Mouse (Mus musculus) cortical plate, adult 2 months (tissue): ENCODE results near the gene Foxn3. TPM values are rescaled to one million over a fixed set of nuclear protein-coding genes. Genes with fewer than 3 reads are reported as not detected.

Source experiments
- H3K27ac ChIP-seq: fragments of 200-500 bp; 2 replicates; pipeline ENCODE4 v1.5.1; 2012; ENCODE audit warnings: low read length, control low read depth, inconsistent platforms; ENCODE audit not compliant: insufficient read depth
- H3K4me1 ChIP-seq: fragments of 200-500 bp; 2 replicates; pipeline ENCODE4 v1.6.1; 2011; ENCODE audit warnings: low read length; ENCODE audit not compliant: control insufficient read depth, insufficient read depth
- H3K4me3 ChIP-seq: fragments of 200-500 bp; 2 replicates; pipeline ENCODE4 v1.5.1; 2011; ENCODE audit warnings: mild to moderate bottlenecking, low read length, control low read depth; ENCODE audit not compliant: insufficient read depth
- CTCF ChIP-seq: fragments of 200-500 bp; IDR thresholded peaks from 2 replicates; pipeline ENCODE4 v1.5.1; 2011; ENCODE audit warnings: mild to moderate bottlenecking, control low read depth, low read length; ENCODE audit not compliant: insufficient read depth; ENCODE audit errors: extremely low read depth
- POLR2A ChIP-seq: fragments of 200-500 bp; IDR thresholded peaks from 2 replicates; pipeline ENCODE4 v1.6.1; 2011; ENCODE audit warnings: mild to moderate bottlenecking, low read length, control low read depth; ENCODE audit not compliant: insufficient read depth; ENCODE audit errors: extremely low read depth
- polyA plus RNA-seq: library from polyadenylated mRNA; depleted of rRNA; stranded (reverse); fragments of >200 nt; gene quantifications from 2 replicates; pipeline ENCODE4 v1.2.3, GENCODE M21; 2012

Foxn3 gene
- polyA plus RNA-seq, 1 experiment: 24.9 TPM

- TF ChIP-seq CTCF: no peak
- no peak for TF ChIP-seq POLR2A
- Histone ChIP-seq H3K27ac (no peak overlapping the region), H3K4me1 (no peaks in the 10 kb centered on the region), H3K4me3 (no peak overlapping the region)
Measured at GRCm38 (mm10) chr12:99548419-99548818, 15.0 kb downstream of the Foxn3 start.

- H3K27ac ChIP-seq: no peak overlapping the region
- no peaks in the 10 kb centered on the region for H3K4me1 ChIP-seq
- H3K4me3 ChIP-seq: no peak overlapping the region
- no peak for TF ChIP-seq CTCF
- no peak for TF ChIP-seq POLR2A
Measured at GRCm38 (mm10) chr12:99547295-99547694, 16.1 kb downstream of the Foxn3 start.

- no peak overlapping the region for H3K4me3 ChIP-seq
- H3K27ac ChIP-seq: no peak overlapping the region
- TF ChIP-seq CTCF (no peak), POLR2A (no peak)
- no peaks in the 10 kb centered on the region for H3K4me1 ChIP-seq
Measured at GRCm38 (mm10) chr12:99545270-99545770, 18.1 kb downstream of the Foxn3 start.

GRCm38 (mm10) chr12:99544262-99545128, 18.9 kb downstream of the Foxn3 start:
- TF ChIP-seq POLR2A (no peak), CTCF (no peak)
- no peak overlapping the region for H3K4me3 ChIP-seq

GRCm38 (mm10) chr12:99543421-99544195, 19.8 kb downstream of the Foxn3 start:
- no peak overlapping the region for H3K27ac ChIP-seq
- H3K4me3 ChIP-seq: no peak overlapping the region
- no peaks in the 10 kb centered on the region for H3K4me1 ChIP-seq
- TF ChIP-seq POLR2A (no peak), CTCF (no peak)

More at GRCm38 (mm10) chr12:99544262-99545128, 18.9 kb downstream of the Foxn3 start:
- Histone ChIP-seq H3K27ac (no peak overlapping the region), H3K4me1 (no peaks in the 10 kb centered on the region)

- H3K27ac ChIP-seq: no peak overlapping the region
- H3K4me1 ChIP-seq: no peaks in the 10 kb centered on the region
- H3K4me3 ChIP-seq: no peak overlapping the region
- TF ChIP-seq CTCF: no peak
- no peak for TF ChIP-seq POLR2A
Measured at GRCm38 (mm10) chr12:99540201-99540600, 23.2 kb downstream of the Foxn3 start.

- Histone ChIP-seq H3K4me1 (no peaks in the 10 kb centered on the region), H3K27ac (no peak overlapping the region), H3K4me3 (no peak overlapping the region)
- TF ChIP-seq CTCF (no peak), POLR2A (no peak)
Measured at GRCm38 (mm10) chr12:99537316-99537715, 26.1 kb downstream of the Foxn3 start.

- no peak overlapping the region for H3K4me3 ChIP-seq
- H3K4me1 ChIP-seq: no peaks in the 10 kb centered on the region
- H3K27ac ChIP-seq: no peak overlapping the region
- TF ChIP-seq POLR2A: no peak
- TF ChIP-seq CTCF: no peak
Measured at GRCm38 (mm10) chr12:99536426-99536825, 27.0 kb downstream of the Foxn3 start.

GRCm38 (mm10) chr12:99532342-99532741, 31.0 kb downstream of the Foxn3 start:
- Histone ChIP-seq H3K4me1 (no peaks in the 10 kb centered on the region), H3K27ac (no peak overlapping the region)

More at GRCm38 (mm10) chr12:99532342-99532741, 31.0 kb downstream of the Foxn3 start:
- TF ChIP-seq POLR2A: no peak
- TF ChIP-seq CTCF: no peak
- H3K4me3 ChIP-seq: no peak overlapping the region
